Mouse (Mus musculus): ENCODE measurements around the gene Coro1a. TPM values are rescaled to one million over a fixed set of nuclear protein-coding genes. Genes with fewer than 3 reads are reported as not detected.

Coro1a gene
- polyA plus RNA-seq, 1 experiment = 157 TPM

GRCm38 (mm10) chr7:126710266-126710665, 2.7 kb upstream of the Coro1a start:
- no peaks in the 10 kb centered on the region for H3K27me3 ChIP-seq (ENCODE audit: control insufficient read depth, insufficient read depth, low read length)
- H3K27ac ChIP-seq (ENCODE audit: insufficient read depth, low read depth, low read length) = no peak overlapping the region
- no peaks in the 10 kb centered on the region for H3K4me1 ChIP-seq (ENCODE audit: control insufficient read depth, insufficient read depth, insufficient read length, low read length)
- no peak for TF ChIP-seq POLR2A (IDR thresholded peaks at IDR 0.05; ENCODE audit: low read depth, low read length)
- no peak for TF ChIP-seq CTCF (IDR thresholded peaks at IDR 0.05; ENCODE audit: extremely low read depth, insufficient read length, insufficient replicate concordance, low read depth, low read length)
- 65% methylated on average over 4 of the region's 4 CpGs for WGBS
- no peak overlapping the region for H3K4me3 ChIP-seq (ENCODE audit: low read depth, low read length)
- no peaks in the 10 kb centered on the region for H3K36me3 ChIP-seq (ENCODE audit: control insufficient read depth, insufficient read depth, low read length)

GRCm38 (mm10) chr7:126708175-126708952, 777 bp upstream of the Coro1a start:
- WGBS = 83% methylated on average over 10 of the region's 10 CpGs
- H3K27ac ChIP-seq (ENCODE audit: insufficient read depth, low read depth, low read length) = peak overlapping the region; percentile 47; the same call in 1 of the 2 replicates
- H3K4me3 ChIP-seq (ENCODE audit: low read depth, low read length) = no peak overlapping the region
- H3K4me1 ChIP-seq (ENCODE audit: control insufficient read depth, insufficient read depth, insufficient read length, low read length) = peaks cover 2% of the 10 kb centered on the region; the same call in 1 of the 2 replicates
- no peaks in the 10 kb centered on the region for H3K27me3 ChIP-seq (ENCODE audit: control insufficient read depth, insufficient read depth, low read length)
- TF ChIP-seq CTCF (IDR thresholded peaks at IDR 0.05; ENCODE audit: extremely low read depth, insufficient read length, insufficient replicate concordance, low read depth, low read length) = no peak
- no peak for TF ChIP-seq POLR2A (IDR thresholded peaks at IDR 0.05; ENCODE audit: low read depth, low read length)
- no peaks in the 10 kb centered on the region for H3K36me3 ChIP-seq (ENCODE audit: control insufficient read depth, insufficient read depth, low read length)

GRCm38 (mm10) chr7:126704121-126704980, 3.2 kb downstream of the Coro1a start:
- H3K4me1 ChIP-seq (ENCODE audit: control insufficient read depth, insufficient read depth, insufficient read length, low read length) = peaks cover 2% of the 10 kb centered on the region; the same call in 1 of the 2 replicates
- peak overlapping the region; percentile 62 for H3K4me3 ChIP-seq (ENCODE audit: low read depth, low read length)
- TF ChIP-seq CTCF (IDR thresholded peaks at IDR 0.05; ENCODE audit: extremely low read depth, insufficient read length, insufficient replicate concordance, low read depth, low read length) (no peak), POLR2A (IDR thresholded peaks at IDR 0.05; ENCODE audit: low read depth, low read length) (peak; percentile 46; the same call in 1 of the 2 replicates)
- peaks cover 3% of the 10 kb centered on the region; the same call in 1 of the 2 replicates for H3K36me3 ChIP-seq (ENCODE audit: control insufficient read depth, insufficient read depth, low read length)
- H3K27me3 ChIP-seq (ENCODE audit: control insufficient read depth, insufficient read depth, low read length) = no peaks in the 10 kb centered on the region
- H3K27ac ChIP-seq (ENCODE audit: insufficient read depth, low read depth, low read length) = peak overlapping the region; percentile 87
- WGBS = 4% methylated on average over 39 of the region's 39 CpGs

- WGBS = 26% methylated on average over 7 of the region's 7 CpGs
- TF ChIP-seq POLR2A (IDR thresholded peaks at IDR 0.05; ENCODE audit: low read depth, low read length) (no peak), CTCF (IDR thresholded peaks at IDR 0.05; ENCODE audit: extremely low read depth, insufficient read length, insufficient replicate concordance, low read depth, low read length) (no peak)
- Histone ChIP-seq H3K27me3 (ENCODE audit: control insufficient read depth, insufficient read depth, low read length) (no peaks in the 10 kb centered on the region), H3K27ac (ENCODE audit: insufficient read depth, low read depth, low read length) (peak overlapping the region; percentile 87), H3K4me3 (ENCODE audit: low read depth, low read length) (peak overlapping the region; percentile 62), H3K36me3 (ENCODE audit: control insufficient read depth, insufficient read depth, low read length) (peaks cover 4% of the 10 kb centered on the region; the same call in 1 of the 2 replicates), H3K4me1 (ENCODE audit: control insufficient read depth, insufficient read depth, insufficient read length, low read length) (peaks cover 2% of the 10 kb centered on the region; the same call in 1 of the 2 replicates)
These were observed 3.9 kb downstream of the Coro1a start for GRCm38 (mm10) chr7:126703757-126704077.

- H3K27ac ChIP-seq (ENCODE audit: insufficient read depth, low read depth, low read length) = peak overlapping the region; percentile 87
- 64% methylated on average over 12 of the region's 12 CpGs for WGBS
- TF ChIP-seq POLR2A (IDR thresholded peaks at IDR 0.05; ENCODE audit: low read depth, low read length) (no peak; the same call in 1 of the 2 replicates), CTCF (IDR thresholded peaks at IDR 0.05; ENCODE audit: extremely low read depth, insufficient read length, insufficient replicate concordance, low read depth, low read length) (no peak)
These were observed 4.5 kb downstream of the Coro1a start for GRCm38 (mm10) chr7:126702861-126703756.

GRCm38 (mm10) chr7:126702358-126702757, 5.2 kb downstream of the Coro1a start:
- peak overlapping the region; percentile 87 for H3K27ac ChIP-seq (ENCODE audit: insufficient read depth, low read depth, low read length)
- TF ChIP-seq POLR2A (IDR thresholded peaks at IDR 0.05; ENCODE audit: low read depth, low read length) (no peak), CTCF (IDR thresholded peaks at IDR 0.05; ENCODE audit: extremely low read depth, insufficient read length, insufficient replicate concordance, low read depth, low read length) (no peak)
- no peaks in the 10 kb centered on the region for H3K27me3 ChIP-seq (ENCODE audit: control insufficient read depth, insufficient read depth, low read length)
- H3K4me3 ChIP-seq (ENCODE audit: low read depth, low read length) = peak overlapping the region; percentile 62
- 83% methylated on average over 6 of the region's 6 CpGs for WGBS
- H3K4me1 ChIP-seq (ENCODE audit: control insufficient read depth, insufficient read depth, insufficient read length, low read length) = peaks cover 2% of the 10 kb centered on the region; the same call in 1 of the 2 replicates
- H3K36me3 ChIP-seq (ENCODE audit: control insufficient read depth, insufficient read depth, low read length) = peaks cover 4% of the 10 kb centered on the region; the same call in 1 of the 2 replicates

More at GRCm38 (mm10) chr7:126702861-126703756, 4.5 kb downstream of the Coro1a start:
- Histone ChIP-seq H3K27me3 (ENCODE audit: control insufficient read depth, insufficient read depth, low read length) (no peaks in the 10 kb centered on the region), H3K4me1 (ENCODE audit: control insufficient read depth, insufficient read depth, insufficient read length, low read length) (peaks cover 2% of the 10 kb centered on the region; the same call in 1 of the 2 replicates), H3K4me3 (ENCODE audit: low read depth, low read length) (peak overlapping the region; percentile 62), H3K36me3 (ENCODE audit: control insufficient read depth, insufficient read depth, low read length) (peaks cover 4% of the 10 kb centered on the region; the same call in 1 of the 2 replicates)

Data from small intestine, adult 2 months (tissue).